Mouse (Mus musculus) bone marrow, adult 2 months (tissue): ENCODE data around the gene Ube3c.
"Not testable (repeated sequence)": the region's sequence is repeated elsewhere in the genome, so short reads cannot be mapped to it uniquely, and the experiment has no call there.

Source experiments
- CTCF ChIP-seq: fragments of 200-500 bp; IDR thresholded peaks from 2 replicates; pipeline ENCODE4 v1.5.1; 2011; ENCODE audit warnings: low read length, control low read depth; ENCODE audit not compliant: control insufficient read depth, insufficient read depth
- POLR2A ChIP-seq: fragments of 200-500 bp; IDR thresholded peaks from 2 replicates; pipeline ENCODE4 v1.6.1; 2011; ENCODE audit warnings: low read depth, mild to moderate bottlenecking, control low read depth, low read length, borderline replicate concordance; ENCODE audit not compliant: control insufficient read depth

DNA sequence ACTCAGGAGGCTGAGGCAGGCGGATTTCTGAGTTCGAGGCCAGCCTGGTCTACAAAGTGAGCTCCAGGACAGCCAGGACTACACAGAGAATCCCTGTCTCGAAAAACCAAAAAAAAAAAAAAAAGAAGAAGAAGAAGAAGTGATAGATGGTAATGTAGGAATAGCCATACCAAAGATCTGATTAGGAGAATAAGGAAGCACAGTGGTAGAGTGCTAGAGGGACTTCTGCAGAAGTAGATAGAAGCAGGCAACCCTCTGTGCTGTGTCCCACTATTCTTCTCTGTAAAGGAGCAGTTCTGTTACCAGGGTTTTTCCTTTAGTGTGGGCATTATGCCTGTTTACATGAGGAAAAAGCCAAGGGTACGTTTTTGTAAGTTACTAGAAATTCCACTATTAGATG is 92.2 kb downstream of the Ube3c start:
- not testable (repeated sequence) for TF ChIP-seq CTCF, POLR2A
